Mouse (Mus musculus): ENCODE results near the gene Rundc1.
"Not testable (repeated sequence)": the region's sequence is repeated elsewhere in the genome, so short reads cannot be mapped to it uniquely, and the experiment has no call there.

The Rundc1 gene

DNA sequence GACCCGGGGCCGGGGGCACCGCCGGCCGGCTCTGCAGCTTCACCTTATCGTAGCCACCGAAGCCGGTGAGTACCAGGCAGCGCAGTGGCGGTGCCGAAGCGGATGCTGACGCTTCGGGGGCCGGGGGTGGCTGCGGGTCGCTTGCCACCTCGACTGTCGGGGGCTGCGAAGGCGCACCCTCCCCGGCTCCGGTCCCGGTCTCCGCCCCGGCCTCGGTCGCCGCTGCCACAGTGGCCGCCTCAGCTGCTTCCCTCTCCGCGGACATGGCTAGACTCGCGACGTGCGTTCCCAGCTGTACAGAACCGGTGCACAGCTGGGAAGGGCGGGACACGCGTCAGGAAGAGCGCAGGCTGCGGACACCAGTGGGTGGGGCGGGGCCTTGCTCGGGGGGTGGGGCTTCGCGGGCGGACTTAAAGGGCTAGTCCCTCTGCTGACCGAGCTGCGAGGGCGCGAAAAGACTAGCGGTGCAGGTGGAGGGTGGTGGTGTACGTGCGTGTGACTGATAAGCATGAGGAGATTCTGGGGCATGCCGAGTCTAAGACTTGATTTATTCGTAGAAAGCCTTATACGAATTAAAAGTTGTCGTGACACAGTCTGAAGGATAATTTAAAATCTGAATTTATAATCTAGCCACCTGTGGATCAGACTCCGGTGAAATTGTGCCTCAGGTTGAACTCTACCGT is 41.1 kb downstream of the Rundc1 start, which contains the start of gene Vat1:
TSS of gene Vat1 (minus strand) at position 362 of the 683 bp plus-strand sequence.
- no peak for DNase-seq (ENCODE audit: low read depth)

GRCm38 (mm10) chr11:101466552-101466950 is 41.7 kb downstream of the Rundc1 start:
- DNase-seq (ENCODE audit: low read depth), result not testable (repeated sequence)

DNA sequence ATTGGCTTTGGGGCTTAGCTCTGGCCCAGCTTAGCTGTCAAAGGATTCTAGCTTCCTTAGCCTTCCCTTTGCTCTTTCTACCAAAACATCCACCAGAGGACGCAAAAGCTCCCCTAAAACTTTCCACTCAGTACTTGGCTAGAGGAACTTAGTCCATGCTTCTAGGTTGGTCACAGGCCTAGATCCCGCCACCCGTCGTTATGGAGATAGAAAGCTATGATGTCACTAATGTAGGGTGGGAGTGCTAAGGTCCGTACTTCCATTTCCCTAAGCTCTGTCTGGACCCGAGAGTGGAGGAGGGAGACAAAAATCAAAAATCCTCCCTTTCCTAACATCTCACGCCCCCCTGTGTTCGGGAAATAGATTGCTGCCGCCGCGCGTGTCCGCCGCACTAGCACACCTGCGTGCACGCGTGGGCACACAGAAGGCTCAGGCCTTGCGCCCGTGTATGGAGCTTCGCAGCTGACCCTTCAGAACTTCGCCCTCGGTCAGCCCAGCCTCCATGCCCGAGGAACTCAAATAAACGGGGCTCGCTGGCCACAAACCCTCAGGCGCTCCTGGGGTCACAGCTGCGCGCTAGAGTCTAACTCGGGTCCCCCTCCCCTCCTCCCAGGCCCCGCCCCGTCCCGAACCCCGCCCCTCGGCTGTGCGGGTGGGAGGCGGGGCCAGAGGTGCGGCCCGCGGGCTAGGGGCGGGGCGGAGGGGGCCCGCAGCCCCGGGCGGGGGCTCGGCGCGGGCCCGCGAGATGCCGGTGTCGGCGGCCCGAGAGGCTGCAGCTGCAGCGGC is 42.8 kb downstream of the Rundc1 start:
- DNase-seq (ENCODE audit: low read depth), result no peak

DNA sequence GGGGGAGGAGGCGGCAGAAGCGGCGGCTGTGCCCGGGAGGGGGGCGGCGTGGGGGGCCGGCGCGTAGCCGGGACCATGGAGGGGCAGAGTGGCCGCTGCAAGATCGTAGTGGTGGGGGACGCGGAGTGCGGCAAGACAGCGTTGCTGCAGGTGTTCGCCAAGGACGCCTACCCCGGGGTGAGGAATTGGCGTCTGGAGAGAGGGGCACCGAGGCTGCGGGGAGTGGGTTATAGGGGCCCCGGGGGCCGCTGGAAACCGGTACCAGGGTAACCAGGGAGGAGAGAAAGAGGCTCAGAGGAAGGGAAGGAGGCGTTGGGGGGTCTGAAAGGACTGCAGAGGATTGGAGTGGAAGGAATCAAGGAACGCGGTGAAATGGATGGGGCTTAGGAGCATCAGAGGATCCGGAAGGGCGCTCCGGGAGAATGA is 43.4 kb downstream of the Rundc1 start:
- no peak for DNase-seq (ENCODE audit: low read depth)

DNA sequence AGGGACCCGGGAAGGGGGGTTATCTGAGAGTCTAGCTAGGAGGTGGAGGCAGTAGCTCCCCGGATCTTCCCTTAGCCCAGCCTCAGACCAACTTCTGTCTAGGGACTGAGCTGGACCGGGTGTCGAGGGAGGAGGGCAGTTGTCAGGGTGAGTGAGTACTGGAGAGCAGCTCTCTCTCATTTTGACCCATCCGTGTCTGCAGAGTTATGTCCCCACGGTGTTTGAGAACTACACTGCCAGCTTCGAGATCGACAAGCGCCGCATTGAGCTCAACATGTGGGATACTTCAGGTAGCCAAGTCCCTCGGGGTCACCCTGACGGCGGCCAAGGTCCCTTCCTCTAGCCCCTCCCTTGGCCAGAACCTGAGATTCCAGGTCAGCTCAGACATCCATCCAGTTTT is 43.8 kb downstream of the Rundc1 start:
- no peak for DNase-seq (ENCODE audit: low read depth)

DNA sequence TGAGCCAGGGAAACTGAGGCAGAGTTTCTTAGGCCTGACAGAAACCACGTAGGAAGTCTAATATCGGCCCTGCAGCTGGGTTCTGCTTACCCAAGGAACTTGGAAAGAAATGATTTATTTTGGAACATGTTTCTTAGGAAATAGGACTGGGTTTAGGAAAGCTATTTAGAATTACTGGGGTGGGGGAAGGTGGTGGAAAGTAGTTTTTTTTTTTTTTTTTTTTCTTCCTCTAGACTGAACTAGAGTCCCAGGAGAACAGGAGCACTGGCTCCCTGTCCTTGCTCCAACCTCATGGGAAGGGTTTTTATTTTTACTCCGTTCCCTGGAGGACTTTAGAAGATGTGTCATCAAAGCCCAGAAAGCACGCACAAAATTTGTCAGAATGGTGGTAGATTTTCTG is 44.3 kb downstream of the Rundc1 start:
- DNase-seq (ENCODE audit: low read depth), result no peak

DNA sequence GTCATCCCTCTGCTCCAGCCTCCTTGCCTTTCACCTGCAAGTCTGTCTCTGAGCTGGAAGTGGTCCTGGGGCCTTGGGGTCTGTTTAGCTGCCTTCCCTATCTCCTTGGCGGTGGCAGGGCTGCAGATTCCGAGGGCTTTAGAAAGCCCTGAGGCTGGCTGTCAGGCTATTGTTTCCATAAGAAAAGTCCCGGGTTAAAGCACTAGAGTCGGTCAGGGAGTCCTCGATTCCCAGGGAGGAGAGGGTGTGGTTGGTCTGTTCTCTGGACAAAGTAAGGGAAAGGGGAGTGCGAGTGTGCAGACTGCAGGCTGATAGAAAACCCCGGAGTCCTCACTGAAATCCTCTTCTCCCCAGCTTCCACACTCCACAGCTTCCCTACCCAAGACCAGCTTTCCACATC is 45.3 kb downstream of the Rundc1 start:
- no peak for DNase-seq (ENCODE audit: low read depth)

GRCm38 (mm10) chr11:101471926-101472325 is 47.0 kb downstream of the Rundc1 start:
- DNase-seq (ENCODE audit: low read depth), result no peak

GRCm38 (mm10) chr11:101472336-101472735 is 47.5 kb downstream of the Rundc1 start:
- DNase-seq (ENCODE audit: low read depth), result no peak

GRCm38 (mm10) chr11:101473686-101474085 is 48.8 kb downstream of the Rundc1 start:
- DNase-seq (ENCODE audit: low read depth), result not testable (repeated sequence)

DNA sequence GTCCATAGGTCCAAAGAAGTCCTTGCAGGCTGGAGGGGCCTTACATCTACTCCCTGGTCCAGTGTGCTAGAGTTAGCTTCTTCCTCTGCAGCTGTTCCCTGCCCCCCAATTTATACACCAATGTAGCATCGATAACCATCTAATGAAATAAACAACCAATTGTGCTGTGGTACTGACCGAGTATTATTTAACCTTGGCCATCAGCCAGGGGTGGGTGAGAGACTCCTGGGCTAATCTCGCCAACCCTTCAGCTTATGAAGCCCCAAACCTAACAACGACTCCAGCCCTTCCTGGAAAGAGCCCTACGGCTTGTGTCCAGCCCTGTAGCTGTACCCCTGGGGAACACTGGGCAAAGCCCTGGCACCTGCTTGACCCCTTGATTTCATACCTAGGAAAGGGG is 49.4 kb downstream of the Rundc1 start:
- no peak for DNase-seq (ENCODE audit: low read depth)

DNA sequence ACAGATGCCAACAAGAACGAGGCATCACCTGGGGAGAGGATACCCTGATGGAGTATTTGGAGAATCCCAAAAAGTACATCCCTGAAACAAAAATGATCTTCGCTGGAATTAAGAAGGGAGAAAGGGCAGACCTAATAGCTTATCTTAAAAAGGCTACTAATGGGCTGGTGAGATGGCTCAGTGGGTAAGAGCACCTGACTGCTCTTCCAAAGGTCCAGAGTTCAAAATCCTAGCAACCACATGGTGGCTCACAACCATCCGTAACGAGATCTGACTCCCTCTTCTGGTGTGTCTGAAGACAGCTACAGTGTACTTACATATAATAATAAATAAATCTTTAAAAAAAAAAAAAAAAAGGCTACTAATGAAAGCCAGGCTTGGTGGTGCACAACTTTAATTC is 51.5 kb downstream of the Rundc1 start:
- not testable (repeated sequence) for DNase-seq (ENCODE audit: low read depth)

- DNase-seq (ENCODE audit: low read depth), result no peak
Observed at GRCm38 (mm10) chr11:101477194-101477551, 52.3 kb downstream of the Rundc1 start.

DNA sequence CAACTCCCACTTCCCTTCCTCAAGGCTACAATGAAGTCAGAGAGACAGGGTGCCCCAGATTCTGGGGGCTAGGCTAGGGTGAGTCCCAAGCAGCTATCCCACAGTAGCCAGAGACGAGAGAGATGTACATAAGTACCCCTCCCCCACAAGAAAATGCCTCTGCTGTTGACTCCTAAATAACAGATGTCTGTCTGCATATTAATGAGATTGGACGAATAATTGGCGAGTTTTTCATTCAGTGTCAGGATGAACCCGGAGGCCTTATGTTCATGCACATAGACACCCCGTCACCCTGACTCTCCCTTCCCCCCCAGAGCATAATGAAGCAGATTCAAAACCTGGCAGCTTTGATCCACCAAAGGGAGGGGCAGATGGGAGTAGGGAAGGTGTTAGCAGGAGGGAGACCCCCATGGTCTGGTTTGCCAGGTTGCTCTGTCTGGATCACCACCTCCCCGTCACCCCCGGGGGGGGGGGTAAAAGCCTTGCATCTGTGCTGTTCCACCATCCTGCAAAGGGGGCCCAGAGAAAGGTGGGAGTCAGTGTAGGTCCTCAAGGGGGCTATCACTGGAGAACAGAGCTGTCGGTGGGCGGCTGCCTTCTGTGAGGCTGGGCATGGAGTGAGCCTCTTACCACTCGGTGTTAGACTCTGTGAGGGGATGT is 52.8 kb downstream of the Rundc1 start:
- DNase-seq (ENCODE audit: low read depth), result no peak

GRCm38 (mm10) chr11:101479171-101479635 is 54.3 kb downstream of the Rundc1 start:
- no peak for DNase-seq (ENCODE audit: low read depth)

GRCm38 (mm10) chr11:101480912-101481311 is 56.0 kb downstream of the Rundc1 start:
- DNase-seq (ENCODE audit: low read depth), result no peak

- no peak for DNase-seq (ENCODE audit: low read depth)
Observed at GRCm38 (mm10) chr11:101483804-101484203, 58.9 kb downstream of the Rundc1 start.

- peak; percentile 24 for DNase-seq (ENCODE audit: low read depth)
Observed at GRCm38 (mm10) chr11:101484245-101484644, 59.4 kb downstream of the Rundc1 start.

DNA sequence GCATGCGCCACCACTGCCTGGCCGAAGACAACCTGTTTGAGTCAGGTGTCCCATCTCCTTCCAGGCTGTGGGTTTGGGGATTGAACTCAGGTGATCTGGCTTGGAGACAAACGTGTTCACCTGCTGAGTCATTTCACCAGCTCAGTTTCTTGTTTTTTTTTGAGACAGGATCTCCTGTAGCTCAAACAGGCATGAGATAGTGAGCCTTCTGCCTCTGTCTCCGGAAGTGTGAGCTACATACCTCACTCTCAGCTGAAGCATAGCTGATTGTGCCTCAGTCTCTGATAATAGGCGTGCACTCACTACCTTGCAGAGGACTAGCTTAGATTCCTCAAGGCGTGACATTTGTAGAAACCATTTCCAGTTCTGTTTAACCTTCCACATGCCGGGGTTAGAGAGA is 59.9 kb downstream of the Rundc1 start:
- DNase-seq (ENCODE audit: low read depth), result no peak
